Mouse (Mus musculus) lung, embryonic 14.5 days (tissue): Measurements from ENCODE around the gene Gm44805. TPM values are rescaled to one million over a fixed set of nuclear protein-coding genes. Genes with fewer than 3 reads are reported as not detected.

ENCODE experiments used
- ATAC-seq: fragments of 200-750 bp; cut with Nextera tagmentation; 2 replicates; pipeline ENCODE4 v1.8.0; 2017; ENCODE audit warnings: mild to moderate bottlenecking, moderate TSS enrichment, moderate library complexity; ENCODE audit not compliant: insufficient read depth
- DNase-seq: peaks from one replicate; pipeline ENCODE4 v3.0.0-alpha.2; 2015
- H3K27ac ChIP-seq: fragments of 300-500 bp; sonication (generic); 2 replicates; pipeline ENCODE4 v1.5.1; 2014; ENCODE audit warnings: low read depth, mild to moderate bottlenecking, moderate library complexity
- H3K27me3 ChIP-seq: fragments of 300-500 bp; sonication (generic); 2 replicates; pipeline ENCODE4 v1.6.1; 2014; ENCODE audit warnings: low read length, control low read depth; ENCODE audit not compliant: insufficient read depth
- H3K36me3 ChIP-seq: fragments of 300-500 bp; sonication (generic); 2 replicates; pipeline ENCODE4 v1.6.1; 2014; ENCODE audit warnings: control low read depth; ENCODE audit not compliant: insufficient read depth
- H3K4me1 ChIP-seq: fragments of 300-500 bp; sonication (generic); 2 replicates; pipeline ENCODE4 v1.6.1; 2014; ENCODE audit warnings: antibody characterized with exemption, control low read depth; ENCODE audit not compliant: insufficient read depth
- H3K4me2 ChIP-seq: fragments of 300-500 bp; sonication (generic); 2 replicates; pipeline ENCODE4 v1.6.1; 2014; ENCODE audit warnings: mild to moderate bottlenecking
- H3K4me3 ChIP-seq: fragments of 300-500 bp; sonication (generic); 2 replicates; pipeline ENCODE4 v1.5.1; 2014; ENCODE audit warnings: low read depth, low read length
- H3K9ac ChIP-seq: fragments of 300-500 bp; sonication (generic); 2 replicates; pipeline ENCODE4 v1.6.1; 2014
- H3K9me3 ChIP-seq: fragments of 300-500 bp; sonication (generic); 2 replicates; pipeline ENCODE4 v1.6.1; 2016; ENCODE audit warnings: low read depth, low read length, control low read depth
- CTCF ChIP-seq: IDR thresholded peaks from 2 replicates; pipeline ENCODE4 v1.5.1; 2016; ENCODE audit warnings: antibody characterized with exemption, low read depth
- WGBS: fragments of 180-500 bp; shearing (Covaris S2); extraction: QIAGEN DNeasy Blood & Tissue Kit; methylation state at CpG from one replicate; pipeline ENCODE4 v1.1.7; 2014; 5-methylcytosine and 5-hydroxymethylcytosine counted together
- polyA plus RNA-seq: library from polyadenylated mRNA; unstranded; fragments of >200 nt; fragmentation: Nextera tagmentation; extraction: Ambion mirVana; gene quantifications from 2 replicates; pipeline ENCODE4 v1.2.1, GENCODE M21; 2014

The Gm44805 gene
- polyA plus RNA-seq = not detected in 2 replicates

- Histone ChIP-seq H3K9ac (no peak within 1 kb of the TSS), H3K4me2 (no peak within 1 kb of the TSS), H3K36me3 (no peaks in the 10 kb centered on the region), H3K27ac (no peak within 1 kb of the TSS; the same call in 1 of the 2 replicates), H3K9me3 (no peaks in the 10 kb centered on the region), H3K4me1 (no peaks in the 10 kb centered on the region), H3K27me3 (no peaks in the 10 kb centered on the region), H3K4me3 (no peak within 1 kb of the TSS)
- TF ChIP-seq CTCF = no peak
- 42% methylated on average over 8 of the region's 8 CpGs for WGBS
- no peak for ATAC-seq
- DNase-seq = no peak
Observed at GRCm38 (mm10) chr7:19681202-19681694, at the start of gene Gm44805, which contains the start of gene Apoc4. Gene Gm44805, minus strand, starts transcription at chr7:19681423. Gene Apoc4, minus strand, starts transcription at chr7:19681479.

GRCm38 (mm10) chr7:19726541-19726940, 45.3 kb upstream of the Gm44805 start:
- no peak overlapping the region for H3K9ac ChIP-seq
- 80% methylated on average over 4 of the region's 4 CpGs for WGBS
- DNase-seq (peak; percentile 28), ATAC-seq (no peak)
- no peak overlapping the region for H3K4me3 ChIP-seq
- H3K9me3 ChIP-seq = peaks cover 2% of the 10 kb centered on the region; the same call in 1 of the 2 replicates
- no peaks in the 10 kb centered on the region for H3K27me3 ChIP-seq
- TF ChIP-seq CTCF = no peak
- H3K4me2 ChIP-seq = no peak overlapping the region
- H3K27ac ChIP-seq = no peak overlapping the region
- no peaks in the 10 kb centered on the region for H3K4me1 ChIP-seq
- peaks cover 91% of the 10 kb centered on the region for H3K36me3 ChIP-seq

DNA sequence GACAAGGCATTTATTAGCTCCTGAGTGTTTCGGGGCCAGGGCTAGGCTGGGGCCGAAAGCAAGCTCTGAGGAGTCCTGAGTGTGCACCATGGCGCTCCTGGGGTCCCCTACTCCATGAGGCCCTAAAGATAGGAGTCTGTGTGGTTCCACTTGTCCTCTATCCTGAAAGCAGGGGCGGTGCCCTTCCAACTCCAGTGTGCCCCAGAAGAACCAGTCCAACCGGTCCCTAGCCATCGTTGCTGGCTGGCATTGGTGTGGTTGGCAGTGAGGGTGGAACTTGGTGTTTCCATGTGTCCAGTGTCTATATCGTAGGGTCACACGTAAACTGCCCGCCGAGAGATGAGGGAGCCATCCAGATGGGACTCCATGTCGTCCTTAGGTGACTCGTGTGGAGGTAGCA, 42.9 kb upstream of the Gm44805 start:
- no peak for TF ChIP-seq CTCF
- Histone ChIP-seq H3K9ac (no peak overlapping the region), H3K36me3 (peaks cover 83% of the 10 kb centered on the region), H3K4me3 (no peak overlapping the region), H3K27me3 (no peaks in the 10 kb centered on the region), H3K9me3 (peaks cover 8% of the 10 kb centered on the region), H3K4me2 (no peak overlapping the region), H3K27ac (no peak overlapping the region), H3K4me1 (no peaks in the 10 kb centered on the region)
- ATAC-seq = no peak
- WGBS = 90% methylated on average over 12 of the region's 12 CpGs
- no peak for DNase-seq

DNA sequence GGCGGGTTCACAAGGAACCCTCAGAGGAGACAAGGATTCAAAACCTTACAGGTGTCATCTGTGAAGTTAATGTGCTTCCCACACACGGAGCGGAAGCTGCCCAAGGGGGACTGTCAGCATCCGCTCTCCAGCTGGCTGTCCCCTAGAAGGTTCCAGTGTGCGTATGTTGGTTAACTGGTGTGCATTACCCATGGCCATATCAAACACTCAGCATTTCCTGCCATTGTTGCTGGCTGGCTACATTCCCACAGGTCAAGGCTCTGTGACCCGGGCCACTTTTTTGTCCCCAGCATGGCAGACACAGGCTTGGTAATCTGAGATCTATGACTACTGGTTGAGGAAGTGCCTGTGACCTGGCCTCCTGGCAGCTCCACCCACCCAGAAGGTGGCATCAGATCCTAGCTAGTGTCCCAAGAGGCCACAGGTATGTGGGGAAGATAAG, 41.6 kb upstream of the Gm44805 start:
- Histone ChIP-seq H3K4me3 (no peak overlapping the region), H3K36me3 (peaks cover 81% of the 10 kb centered on the region), H3K4me2 (no peak overlapping the region), H3K4me1 (no peaks in the 10 kb centered on the region), H3K27me3 (no peaks in the 10 kb centered on the region), H3K27ac (peak overlapping the region; percentile 24; the same call in 1 of the 2 replicates), H3K9ac (no peak overlapping the region), H3K9me3 (peaks cover 8% of the 10 kb centered on the region)
- peak; percentile 61 for DNase-seq
- 77% methylated on average over 6 of the region's 6 CpGs for WGBS
- TF ChIP-seq CTCF = no peak
- 0 out of 2 replicates have a peak, but pooled peaks have one; percentile 39 for ATAC-seq

DNA sequence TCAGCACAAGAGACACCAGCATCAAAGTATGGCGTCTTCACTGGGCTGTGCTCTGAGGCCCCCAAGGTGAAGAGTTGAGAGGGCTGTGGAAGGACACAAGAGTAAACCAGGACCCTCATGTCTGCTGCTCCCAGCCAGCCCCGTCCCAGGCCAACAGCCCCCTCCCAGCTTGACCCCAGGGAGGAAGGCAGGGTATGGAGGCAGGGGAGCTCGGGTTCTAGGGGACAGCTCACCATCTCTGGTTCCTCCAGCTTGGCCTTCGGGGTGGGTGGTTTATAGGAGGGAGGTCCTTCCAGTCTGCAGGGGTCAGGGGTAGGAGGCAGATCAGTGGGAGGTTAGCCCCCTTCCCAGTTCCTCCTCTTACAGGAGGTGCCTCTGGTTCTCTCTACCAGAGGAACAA, 38.0 kb upstream of the Gm44805 start:
- WGBS = 89% methylated on average over 4 of the region's 4 CpGs
- no peak for DNase-seq
- no peak for TF ChIP-seq CTCF

GRCm38 (mm10) chr7:19718297-19718952, 37.2 kb upstream of the Gm44805 start:
- Histone ChIP-seq H3K4me3 (no peak overlapping the region), H3K9ac (no peak overlapping the region), H3K4me2 (no peak overlapping the region), H3K9me3 (peaks cover 8% of the 10 kb centered on the region), H3K27ac (no peak overlapping the region), H3K4me1 (no peaks in the 10 kb centered on the region), H3K36me3 (peaks cover 53% of the 10 kb centered on the region), H3K27me3 (no peaks in the 10 kb centered on the region)
- 88% methylated on average over 5 of the region's 5 CpGs for WGBS
- DNase-seq (no peak), ATAC-seq (no peak)
- TF ChIP-seq CTCF = no peak

More for the DNA sequence above, 38.0 kb upstream of the Gm44805 start:
- Histone ChIP-seq H3K27ac (no peak overlapping the region), H3K36me3 (peaks cover 57% of the 10 kb centered on the region), H3K9ac (no peak overlapping the region), H3K27me3 (no peaks in the 10 kb centered on the region), H3K4me3 (no peak overlapping the region), H3K4me2 (no peak overlapping the region), H3K9me3 (peaks cover 8% of the 10 kb centered on the region), H3K4me1 (no peaks in the 10 kb centered on the region)
- ATAC-seq = no peak

- peaks cover 8% of the 10 kb centered on the region for H3K9me3 ChIP-seq
- no peak overlapping the region for H3K4me2 ChIP-seq
- no peak overlapping the region for H3K4me3 ChIP-seq
- H3K36me3 ChIP-seq = peaks cover 53% of the 10 kb centered on the region
- TF ChIP-seq CTCF = no peak
- H3K27ac ChIP-seq = no peak overlapping the region
- ATAC-seq (no peak), DNase-seq (no peak)
- H3K27me3 ChIP-seq = no peaks in the 10 kb centered on the region
- H3K9ac ChIP-seq = no peak overlapping the region
- WGBS = 78% methylated on average over 4 of the region's 4 CpGs
- no peaks in the 10 kb centered on the region for H3K4me1 ChIP-seq
Observed at GRCm38 (mm10) chr7:19717346-19717745, 36.1 kb upstream of the Gm44805 start.
